Mouse (Mus musculus): ENCODE measurements around the gene Eef1e1.

- TF ChIP-seq HCFC1 (IDR thresholded peaks at IDR 0.05; ENCODE audit: borderline replicate concordance, insufficient read depth, low read length) (no peak), CHD2 (IDR thresholded peaks at IDR 0.05; ENCODE audit: low read depth, low read length) (no peak), ZNF384 (IDR thresholded peaks at IDR 0.05; ENCODE audit: low read depth, low read length) (no peak), ZC3H11A (IDR thresholded peaks at IDR 0.05; ENCODE audit: borderline replicate concordance, low read depth, low read length) (no peak), MAFK (IDR thresholded peaks at IDR 0.05; ENCODE audit: insufficient read depth, low read depth, low read length) (no peak)
Observed at GRCm38 (mm10) chr13:38607130-38607529, 51.7 kb downstream of the Eef1e1 start.

Data from ES-E14 (cell line).